Mouse (Mus musculus) lung, postnatal 10 days (tissue): ENCODE measurements around the gene 3110082I17Rik.
"Not testable (repeated sequence)": the region's sequence is repeated elsewhere in the genome, so short reads cannot be mapped to it uniquely, and the experiment has no call there.

Source experiments
- DNase-seq: peaks from one replicate; pipeline ENCODE4 v3.0.0; 2021

The 3110082I17Rik gene

DNA sequence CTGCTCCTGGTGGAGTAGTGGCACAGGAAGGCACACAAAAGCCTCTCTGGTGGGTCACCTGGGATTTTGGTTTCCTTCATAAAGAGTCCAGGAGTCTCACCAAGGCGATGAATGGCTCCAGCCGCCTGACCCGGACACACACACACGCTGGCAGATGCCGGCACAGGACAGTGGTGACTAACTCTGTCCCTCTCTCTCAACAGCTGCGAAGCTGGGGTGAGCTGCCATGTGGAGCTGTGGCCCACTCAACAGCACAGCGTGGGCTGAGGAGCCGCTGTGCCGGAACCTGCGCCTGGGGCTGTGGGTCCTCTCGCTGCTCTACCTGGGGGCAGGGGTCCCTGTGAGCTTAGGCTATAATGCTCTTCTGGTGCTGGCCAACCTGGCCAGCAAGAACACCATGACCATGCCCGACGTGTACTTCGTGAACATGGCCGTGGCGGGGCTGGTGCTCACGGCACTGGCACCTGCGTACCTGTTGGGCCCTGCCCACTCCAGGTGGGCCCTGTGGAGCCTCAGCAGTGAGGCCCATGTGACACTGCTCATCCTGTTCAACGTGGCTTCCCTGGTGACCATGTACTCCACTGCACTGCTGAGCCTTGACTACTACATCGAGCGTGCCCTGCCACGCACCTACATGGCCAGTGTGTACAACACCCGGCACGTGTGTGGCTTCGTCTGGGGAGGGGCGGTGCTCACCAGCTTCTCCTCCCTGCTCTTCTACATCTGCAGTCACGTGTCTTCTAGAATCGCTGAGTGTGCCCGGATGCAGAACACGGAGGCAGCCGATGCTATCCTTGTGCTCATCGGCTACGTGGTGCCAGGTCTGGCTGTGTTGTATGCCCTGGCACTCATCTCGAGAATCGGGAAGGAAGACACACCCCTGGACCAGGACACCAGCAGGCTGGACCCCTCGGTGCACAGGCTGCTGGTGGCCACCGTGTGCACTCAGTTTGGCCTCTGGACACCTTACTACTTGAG lies 67.8 kb downstream of the 3110082I17Rik start:
- DNase-seq = no peak

DNA sequence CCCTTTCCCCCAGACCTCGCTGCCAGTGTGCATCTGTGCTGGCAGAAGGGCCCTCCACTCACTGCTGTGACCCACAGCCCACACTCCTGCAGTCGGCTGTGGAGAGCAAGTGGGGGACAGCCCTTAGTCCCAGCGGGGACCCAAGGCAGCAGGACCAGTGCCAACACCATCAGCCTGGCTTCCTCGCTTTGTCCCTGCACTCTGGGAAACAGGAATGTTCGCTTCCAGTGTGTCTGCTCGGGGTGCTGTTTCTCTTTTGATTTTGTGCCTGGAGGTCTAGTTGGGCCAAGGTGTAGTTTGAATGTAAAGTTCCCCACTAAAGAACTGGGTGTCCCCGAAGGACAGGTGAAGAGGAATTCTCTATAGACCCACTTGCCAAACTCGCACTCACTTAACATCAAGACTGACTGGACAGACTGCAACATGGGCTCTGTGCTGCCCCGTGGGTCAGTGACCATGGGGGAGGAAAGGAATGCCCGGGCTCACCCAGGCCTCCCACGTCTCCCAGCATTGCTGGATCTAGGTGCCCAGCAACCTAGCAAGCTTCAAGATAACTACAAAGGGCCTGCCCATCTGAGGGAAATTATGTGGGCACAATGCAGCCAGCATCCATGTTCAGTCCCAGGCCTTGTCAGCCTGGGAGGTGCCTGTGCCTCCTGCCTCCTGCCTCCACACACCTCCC lies 68.9 kb downstream of the 3110082I17Rik start:
- no peak for DNase-seq

DNA sequence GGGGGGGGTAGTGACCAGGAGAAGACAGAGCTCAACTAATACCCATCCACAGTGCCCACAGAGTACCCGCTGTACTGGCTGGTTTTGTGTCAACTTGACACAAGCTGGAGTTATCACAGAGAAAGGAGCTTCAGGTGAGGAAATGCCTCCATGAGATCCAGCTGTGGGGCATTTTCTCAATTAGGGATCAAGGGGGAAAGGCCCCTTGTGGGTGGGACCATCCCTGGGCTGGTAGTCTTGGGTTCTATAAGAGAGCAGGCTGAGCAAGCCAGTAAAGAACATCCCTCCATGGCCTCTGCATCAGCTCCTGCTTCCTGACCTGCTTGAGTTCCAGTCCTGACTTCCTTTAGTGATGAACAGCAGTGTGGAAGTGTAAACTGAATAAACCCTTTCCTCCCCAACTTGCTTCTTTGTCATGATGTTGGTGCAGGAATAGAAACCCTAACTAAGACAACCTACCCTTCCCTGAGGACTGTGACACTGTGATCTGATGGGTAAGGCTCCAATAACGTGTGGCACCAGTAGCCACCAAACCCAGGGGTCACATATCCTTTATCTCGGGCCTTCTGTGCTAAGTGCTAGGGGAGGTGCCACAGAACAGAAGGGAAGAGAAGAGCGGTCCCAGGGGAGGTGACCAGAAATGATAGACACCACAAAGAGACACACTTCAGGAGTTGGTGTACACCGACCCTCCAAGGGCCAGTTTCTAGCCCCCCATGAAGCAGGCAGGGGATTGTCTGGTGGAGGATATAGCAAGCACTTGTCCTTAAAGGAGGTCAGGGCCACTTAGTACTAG lies 69.8 kb downstream of the 3110082I17Rik start:
- DNase-seq = not testable (repeated sequence)

DNA sequence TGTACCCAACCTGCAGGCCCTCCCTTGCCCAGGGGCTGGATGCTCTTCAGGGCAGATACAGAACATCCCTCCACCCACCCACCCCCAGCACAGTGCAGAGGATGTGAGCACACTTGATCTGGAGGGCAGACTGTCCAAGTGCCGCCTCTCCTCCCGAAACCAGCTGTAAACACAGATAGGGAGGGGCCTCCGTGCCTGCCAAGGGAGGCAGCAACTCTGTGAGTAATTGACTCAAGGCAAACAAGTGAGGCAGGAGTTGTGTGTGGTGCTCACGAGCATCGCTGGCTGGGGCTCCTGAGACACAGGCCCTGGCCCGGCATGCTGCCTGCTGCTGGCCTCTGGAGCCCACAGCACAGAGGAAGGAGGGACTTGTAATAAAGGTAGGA lies 70.7 kb downstream of the 3110082I17Rik start:
- peak; percentile 93 for DNase-seq

DNA sequence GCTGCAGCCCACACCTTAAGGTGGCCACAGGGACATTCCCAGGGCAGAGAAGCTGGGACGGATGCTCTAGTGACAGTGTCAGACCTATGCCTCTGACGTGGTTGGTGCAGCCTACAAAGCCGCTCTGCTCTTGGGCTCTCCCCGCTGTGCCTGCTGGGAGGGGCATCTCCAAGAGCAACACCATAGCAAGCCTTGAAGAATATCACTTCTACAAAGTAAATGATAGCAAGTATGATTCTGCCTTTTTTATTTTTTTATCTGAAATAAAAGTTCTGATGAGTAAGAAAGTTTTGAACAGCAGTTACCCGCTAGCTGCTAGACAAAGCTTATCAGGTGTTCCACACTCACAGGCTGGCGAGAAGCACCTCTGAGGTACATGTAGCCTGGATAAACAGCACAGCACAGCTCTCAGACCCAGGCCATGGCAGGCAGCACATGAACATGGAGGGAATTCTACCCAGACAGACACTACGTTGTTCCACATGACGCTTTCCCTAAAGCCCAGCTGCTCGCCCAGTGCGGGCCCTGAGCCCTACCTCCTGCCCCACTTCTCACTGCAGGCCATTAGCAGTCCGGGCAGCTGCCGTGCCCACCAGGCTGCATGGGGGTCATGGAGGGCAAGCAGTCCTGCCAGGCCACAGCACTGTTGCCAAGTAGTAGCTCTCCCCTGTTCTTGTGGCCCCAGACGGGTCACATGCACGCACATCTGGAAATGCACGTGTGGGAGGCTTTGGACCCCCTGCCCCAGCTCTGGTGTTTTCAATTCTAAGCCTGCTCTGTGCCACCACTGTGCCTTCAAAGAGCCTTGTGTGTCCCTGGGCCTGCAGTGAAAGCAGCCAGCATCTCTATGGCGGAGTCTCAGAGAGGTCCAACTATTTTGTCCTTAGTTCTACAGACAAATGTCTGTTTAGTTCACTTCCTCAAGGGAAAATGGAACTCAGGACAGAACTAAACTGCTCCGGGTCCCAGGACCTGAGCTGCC lies 71.3 kb downstream of the 3110082I17Rik start:
- DNase-seq = no peak

DNA sequence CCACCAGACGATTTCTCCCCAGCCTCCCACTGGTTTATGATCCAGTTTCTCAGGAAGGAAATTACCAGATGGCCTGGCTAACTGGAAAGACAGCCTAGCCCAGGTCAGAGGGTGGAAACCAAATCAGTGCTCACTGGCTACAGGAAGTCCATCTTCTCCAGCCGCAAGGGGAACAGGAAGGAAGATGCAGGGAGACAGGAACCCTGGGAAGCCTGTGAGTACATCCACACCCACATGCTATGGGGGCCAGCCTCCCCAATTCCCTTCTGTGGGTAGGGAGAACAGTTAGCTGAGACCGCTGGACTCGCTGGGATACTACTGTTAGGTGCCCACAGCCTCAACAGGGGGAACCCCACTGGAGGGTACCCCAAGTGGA lies 72.1 kb downstream of the 3110082I17Rik start:
- peak; percentile 59 for DNase-seq

DNA sequence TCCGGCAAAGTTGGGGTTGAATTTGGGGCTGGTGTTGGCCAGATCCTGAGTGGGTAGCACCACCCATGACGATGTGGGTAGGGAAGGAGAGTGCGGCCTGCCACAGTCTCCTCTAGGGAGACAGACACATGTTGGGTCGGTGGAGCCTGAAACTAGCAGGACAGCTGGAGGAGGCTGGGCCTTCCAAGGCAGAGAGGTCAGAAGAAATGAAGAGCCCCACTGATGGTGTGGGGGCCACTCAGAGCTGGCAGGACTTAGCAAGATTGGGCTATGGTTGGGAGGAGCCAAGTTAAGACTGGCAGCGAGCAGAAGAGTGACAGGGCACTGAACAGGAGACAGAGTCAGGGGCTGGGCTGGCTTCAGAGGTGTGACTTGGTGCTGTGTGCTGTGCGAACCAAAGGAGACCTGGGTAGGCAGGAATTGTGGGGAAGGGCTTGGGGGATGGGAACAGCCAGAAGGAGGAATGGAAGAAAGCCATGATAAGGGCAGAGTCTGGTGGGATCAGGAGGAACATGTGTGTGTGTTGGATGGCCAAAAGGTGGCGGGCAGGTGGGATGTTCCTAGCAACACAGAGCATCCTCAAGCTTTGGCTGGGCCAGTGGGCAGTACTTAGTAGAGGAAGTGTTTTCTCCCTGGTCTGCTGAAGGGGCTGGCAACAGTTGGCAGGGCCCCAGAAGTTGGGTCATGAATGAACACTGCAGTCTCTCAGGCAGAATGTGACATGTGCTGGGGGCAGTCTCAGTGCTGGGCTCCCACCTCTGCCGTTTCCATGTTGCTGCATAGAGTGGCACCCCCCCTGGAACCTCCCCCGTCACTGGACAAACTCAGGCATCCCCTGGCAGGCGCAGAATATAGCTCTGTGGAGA lies 72.8 kb downstream of the 3110082I17Rik start:
- DNase-seq = peak; percentile 76

DNA sequence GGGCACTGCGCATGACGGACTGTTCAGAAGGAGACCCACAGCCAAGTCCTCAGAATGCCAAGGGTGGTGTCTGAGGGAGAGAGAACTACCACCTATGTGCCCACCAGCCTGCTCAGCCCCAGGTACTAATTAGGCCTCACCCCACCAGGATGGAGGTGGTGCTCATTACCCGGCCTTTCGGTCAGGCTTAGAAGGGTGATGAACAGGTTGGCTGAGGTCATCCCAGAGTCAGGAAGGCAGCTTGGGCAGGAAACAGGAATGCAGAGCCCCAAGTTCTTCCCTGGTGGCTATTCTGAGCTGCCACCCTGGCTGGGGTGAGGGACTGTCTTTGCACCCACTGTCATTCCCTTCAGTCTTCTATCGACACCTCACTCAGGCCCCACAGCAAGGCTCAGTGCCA lies 74.3 kb downstream of the 3110082I17Rik start:
- no peak for DNase-seq

DNA sequence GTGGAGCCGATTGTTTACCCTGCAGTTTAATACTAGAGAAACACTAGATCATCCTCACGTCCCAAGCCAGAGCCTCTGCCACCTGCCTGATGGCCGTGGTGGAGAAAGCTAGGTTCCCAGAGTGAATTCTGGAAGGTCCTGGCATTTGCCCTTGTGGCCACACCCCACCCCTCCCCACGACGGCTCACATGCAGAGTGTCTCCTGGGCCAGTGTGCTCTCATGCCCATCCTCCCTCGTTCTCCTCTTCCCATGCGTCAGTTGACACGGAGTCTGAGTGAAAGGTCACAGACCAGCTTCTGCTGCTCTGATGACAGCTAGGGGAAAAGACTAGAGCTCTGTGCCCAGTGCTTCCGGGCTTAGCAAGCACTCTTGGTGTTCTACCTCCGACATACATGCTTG lies 75.8 kb downstream of the 3110082I17Rik start:
- DNase-seq = peak; percentile 72

DNA sequence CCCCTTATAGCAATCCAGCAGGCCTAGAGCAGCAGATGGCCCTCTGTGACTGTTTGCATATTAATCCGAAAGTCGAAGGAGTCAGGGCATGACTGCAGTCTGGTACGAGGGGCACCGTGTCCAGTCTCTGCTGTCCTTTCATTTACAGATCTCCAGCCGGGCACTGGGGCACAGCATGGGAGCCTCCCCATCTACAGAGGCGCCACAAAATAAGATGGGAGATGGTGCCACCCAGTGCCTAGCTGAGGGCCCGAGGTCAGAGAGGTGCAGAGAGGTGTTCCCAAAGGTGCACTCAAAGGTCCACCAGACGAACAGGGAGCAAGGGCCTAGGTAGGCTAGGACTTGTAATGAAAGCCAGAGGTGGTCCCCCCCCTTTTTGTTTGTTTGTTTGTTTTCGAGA lies 77.1 kb downstream of the 3110082I17Rik start:
- no peak for DNase-seq

DNA sequence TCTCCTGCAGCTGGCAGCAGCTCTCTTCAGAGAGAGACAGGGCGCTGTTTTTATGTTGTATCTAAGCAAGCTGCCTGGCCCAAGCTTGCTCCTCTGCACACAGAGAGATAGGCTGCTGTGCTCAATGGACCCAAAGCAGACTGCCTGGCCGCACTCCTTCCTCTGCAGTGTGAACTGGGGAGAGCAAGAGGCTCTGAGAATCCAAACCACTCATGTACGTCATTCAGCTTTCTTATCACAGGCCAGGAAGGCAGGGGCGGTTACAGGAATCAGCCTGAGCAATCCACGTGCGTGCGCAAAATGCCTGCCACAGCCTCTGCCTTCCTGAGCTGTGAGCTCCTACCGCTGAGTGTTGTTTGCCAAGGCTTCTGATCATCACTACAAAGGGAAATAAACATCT lies 77.6 kb downstream of the 3110082I17Rik start:
- peak; percentile 84 for DNase-seq

DNA sequence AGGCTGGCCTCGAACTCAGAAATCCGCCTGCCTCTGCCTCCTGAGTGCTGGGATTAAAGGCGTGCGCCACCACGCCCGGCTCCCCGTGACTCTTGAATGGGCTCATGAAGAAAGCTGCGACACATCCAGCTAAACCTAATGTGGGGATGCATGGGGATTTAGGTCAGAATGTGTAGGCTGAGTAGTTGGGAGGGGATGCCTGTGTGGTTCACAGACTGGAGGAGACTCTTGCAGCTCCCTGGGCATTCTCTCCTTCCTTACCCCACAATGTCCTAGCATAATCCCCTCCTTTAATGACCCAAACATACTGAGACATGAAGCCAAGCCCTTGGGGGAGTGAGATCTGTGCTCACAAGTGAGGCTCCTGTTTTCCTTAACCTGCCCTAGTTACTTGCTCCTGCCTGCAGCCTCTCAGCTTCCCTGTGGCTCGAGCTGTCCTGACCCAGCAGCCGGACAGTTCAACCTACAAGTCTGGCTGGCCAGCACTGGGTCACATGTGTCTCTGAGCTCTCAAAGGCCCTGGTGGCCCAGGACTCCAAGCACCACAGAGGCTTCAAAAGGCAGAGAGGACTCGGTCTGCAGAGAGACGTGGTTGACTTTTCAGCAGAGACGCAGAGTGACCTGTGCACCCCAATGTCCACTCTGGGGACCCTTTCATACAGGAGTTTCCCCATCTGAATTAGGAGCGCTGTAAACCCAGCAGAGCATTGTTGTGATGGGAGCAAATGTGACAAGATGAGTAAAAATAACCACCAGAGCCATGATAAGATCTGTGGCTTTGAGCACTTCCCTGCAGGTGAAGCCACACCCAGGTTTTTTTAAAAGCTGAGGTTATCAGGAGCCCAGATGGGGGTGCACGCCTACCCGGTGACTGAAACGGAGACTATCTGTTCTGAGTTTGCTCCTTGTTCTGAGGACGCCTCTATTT lies 78.5 kb downstream of the 3110082I17Rik start:
- DNase-seq = no peak

DNA sequence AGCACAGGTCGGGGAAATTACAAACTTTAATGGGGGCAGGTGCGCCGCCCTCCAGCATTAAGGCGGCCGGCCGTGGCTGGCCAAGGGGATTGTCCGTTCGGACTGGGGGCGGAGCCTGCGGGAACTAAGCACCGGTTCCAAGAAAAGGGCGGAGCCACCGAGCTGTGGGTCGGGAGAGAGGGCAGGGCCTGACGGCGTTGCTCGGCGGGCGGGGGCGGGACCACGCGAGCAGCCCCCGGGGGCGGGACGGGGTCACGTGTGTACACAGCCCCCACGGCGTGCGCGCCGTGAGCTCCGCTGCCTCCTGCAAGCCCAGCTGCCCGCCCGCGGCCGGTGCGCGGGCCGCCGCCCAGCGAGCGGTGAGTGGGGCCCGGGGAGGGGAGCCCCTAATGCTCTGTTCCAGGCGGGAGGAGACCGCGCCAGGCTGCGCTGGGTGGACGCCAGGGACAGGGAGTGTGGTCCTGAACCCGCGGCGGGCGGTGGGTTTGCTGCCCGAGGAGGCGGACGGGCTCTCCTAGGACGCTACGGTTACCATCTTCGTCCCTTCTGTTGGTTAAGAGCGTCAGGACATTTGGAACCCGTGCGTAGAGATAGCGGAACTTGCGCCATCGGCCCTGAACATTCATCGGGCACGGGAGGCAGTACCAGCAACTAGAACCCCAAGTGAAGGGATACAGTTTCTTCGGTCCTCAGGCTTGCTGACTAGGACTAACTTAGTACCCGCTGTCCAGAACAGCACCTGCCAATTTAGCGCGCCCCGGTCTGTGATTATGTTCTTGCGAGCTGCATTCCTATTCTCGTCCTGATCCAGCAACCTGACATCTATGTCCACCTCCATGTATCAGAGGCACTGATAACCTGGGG lies 79.7 kb downstream of the 3110082I17Rik start:
- DNase-seq = peak; percentile 98

DNA sequence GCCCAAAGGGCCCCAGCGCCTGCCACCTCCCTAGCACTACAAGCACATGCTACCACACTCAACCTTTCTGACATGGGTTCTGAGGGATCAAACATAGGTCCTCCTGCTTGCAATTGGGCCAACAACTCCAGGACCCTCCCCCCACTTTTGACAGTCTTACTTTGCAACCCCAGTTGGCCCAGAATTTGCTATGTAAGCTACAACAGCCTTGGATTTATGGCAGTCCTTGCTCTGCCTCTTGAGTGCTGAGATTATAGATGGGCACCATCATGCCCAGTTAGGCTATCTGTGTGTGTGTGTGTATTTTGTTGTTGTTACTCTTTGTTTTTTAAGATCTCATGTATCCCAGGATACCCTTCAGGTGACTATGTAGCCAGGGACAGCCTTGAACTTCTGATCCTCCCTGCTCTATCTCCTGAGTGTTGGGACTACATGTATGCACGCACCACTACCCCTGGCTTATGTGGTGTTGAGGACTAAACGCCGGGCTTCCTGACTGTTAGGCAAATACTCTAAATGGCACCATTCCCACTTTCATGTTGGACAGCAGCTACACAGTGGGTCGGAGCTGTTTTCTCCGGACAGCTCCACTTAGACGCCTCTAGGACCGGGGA lies 80.4 kb downstream of the 3110082I17Rik start:
- DNase-seq = no peak

DNA sequence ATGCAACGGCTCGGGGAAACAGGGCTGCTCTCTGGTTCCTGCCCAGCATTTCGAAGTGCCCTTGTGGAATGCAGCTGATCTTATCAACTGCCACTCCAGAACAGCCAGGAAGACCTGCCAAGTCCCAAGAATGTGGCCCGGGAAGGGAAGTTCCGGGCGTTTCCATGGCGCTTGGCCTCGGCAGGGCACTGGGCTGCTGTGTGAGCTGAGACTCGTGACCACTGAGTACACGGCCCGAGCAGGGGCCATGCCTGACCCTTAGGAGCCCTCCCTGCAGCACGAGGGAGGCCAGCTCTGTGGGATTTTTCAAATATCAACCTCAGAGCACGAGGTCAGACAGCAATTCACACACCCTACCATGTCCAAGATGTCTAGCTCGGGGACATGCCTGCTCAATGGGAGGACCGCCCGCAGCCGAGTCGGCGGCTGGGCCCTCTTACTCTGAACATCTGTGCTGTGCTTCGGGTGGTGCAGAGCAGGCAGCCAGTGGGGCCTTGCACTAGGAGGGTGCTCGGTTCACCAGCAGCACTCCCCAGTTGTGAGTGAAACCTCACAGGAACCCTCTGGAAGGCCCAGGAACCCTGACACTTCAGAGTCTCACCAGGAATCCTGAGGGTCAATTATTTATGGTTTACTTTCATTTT lies 81.2 kb downstream of the 3110082I17Rik start:
- peak; percentile 95 for DNase-seq

DNA sequence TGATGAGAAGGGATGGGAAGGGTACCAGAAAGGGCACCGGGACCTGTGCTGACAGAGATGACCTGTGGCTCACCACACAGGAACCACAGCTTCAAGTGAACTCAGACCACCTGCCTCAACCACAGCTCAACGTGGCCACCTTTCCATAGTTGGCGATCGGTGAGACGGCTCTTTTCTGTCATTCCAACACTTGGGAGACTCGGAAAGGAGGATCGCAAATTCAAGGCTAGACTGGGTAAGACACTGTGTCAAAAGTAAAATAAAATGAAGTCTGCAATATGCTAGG lies 82.1 kb downstream of the 3110082I17Rik start:
- no peak for DNase-seq

DNA sequence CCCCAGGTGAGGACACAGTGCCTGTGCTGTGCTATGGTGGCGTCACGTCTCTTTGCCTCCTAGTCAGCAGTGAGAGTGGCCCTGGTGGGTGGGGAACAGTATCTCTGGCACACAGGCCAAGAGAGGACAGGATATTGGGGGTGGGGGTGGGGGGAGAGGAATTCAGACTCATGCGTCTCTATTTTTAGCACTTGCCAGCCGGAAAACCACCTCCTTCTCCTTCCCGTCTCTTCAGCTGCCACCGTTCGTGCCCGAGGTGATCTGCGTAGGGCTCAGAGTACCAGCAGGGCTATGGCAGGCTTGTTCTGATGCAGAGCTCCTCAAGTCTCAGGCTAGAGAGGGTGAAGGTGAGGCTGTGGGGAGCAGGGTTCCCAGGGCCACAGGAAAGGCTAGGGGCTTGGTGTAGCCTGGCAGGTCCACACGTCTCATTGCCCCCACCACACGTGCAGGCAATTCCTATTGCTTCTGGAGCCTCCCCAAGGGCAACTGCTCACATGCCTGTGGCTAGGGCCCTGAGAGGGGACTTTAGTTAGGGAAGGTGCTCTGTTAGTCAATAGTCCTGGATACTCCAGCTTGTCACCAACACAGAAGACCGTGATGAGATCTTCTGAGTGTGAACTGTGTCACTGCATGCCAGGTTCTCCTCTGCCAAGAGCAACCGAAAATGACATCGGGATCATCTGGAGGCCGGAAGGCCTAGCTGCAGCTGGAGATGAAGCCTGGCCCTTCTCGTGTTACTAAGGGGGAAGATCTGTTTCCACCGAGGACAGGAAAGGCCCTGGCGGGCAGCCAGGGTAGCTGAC lies 82.7 kb downstream of the 3110082I17Rik start, which contains the start of gene Gpr146:
Gpr146 (plus strand) TSS at position 230 of the 803 bp plus-strand sequence.
- peak; percentile 89 for DNase-seq
